Mouse (Mus musculus): ENCODE measurements around the gene Ptprm. TPM values are rescaled to one million over a fixed set of nuclear protein-coding genes. Genes with fewer than 3 reads are reported as not detected.

Ptprm gene
- polyA plus RNA-seq, 1 experiment = 20.1 TPM

DNA sequence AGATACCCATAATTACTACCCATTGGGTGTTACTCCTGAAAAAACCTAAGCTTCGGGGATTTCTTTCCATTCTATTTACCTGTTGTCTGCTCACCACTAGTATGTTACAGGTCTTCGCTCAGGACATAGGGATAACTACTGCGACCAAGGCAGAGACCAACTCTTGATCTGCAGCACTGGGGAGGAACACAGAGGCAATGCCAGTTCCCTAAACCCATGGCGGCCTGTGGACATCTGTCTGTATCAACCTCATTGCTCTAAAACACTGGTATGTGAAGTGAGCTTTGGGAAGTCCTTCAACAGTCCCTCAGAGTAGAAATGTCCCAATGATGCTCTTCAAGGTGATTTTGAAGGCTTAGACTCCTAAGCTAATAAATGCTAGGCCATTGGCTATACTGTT is 221.2 kb downstream of the Ptprm start:
- no peak for TF ChIP-seq POLR2A (IDR thresholded peaks at IDR 0.05; ENCODE audit: borderline replicate concordance, extremely low read depth, insufficient read depth, insufficient read length, poor library complexity, severe bottlenecking)
- no peak for TF ChIP-seq CTCF (IDR thresholded peaks at IDR 0.05; ENCODE audit: borderline replicate concordance, extremely low read depth, insufficient read depth, insufficient read length)
- DNase-seq (ENCODE audit: low read depth) = no peak

DNA sequence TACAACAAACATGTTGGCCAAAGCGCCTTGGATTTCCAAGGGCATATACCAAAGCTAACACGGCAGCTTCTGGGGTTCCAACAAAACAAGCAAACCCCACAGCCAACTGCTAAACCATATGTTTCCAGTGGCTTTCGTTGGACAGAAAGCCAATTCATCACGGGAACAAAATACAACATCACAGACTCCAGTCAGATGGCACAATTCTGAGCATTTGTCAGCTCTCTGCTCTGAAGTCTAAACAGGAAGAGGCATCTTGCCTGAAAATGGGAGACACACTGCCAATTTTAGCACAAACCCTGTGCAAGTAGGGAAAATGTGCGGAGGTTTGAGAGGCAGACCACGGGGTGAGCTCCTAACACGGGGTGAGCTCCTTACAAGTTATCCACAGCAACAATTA is 226.7 kb downstream of the Ptprm start:
- TF ChIP-seq POLR2A (IDR thresholded peaks at IDR 0.05; ENCODE audit: borderline replicate concordance, extremely low read depth, insufficient read depth, insufficient read length, poor library complexity, severe bottlenecking) (no peak), CTCF (IDR thresholded peaks at IDR 0.05; ENCODE audit: borderline replicate concordance, extremely low read depth, insufficient read depth, insufficient read length) (no peak)
- DNase-seq (ENCODE audit: low read depth) = peak; percentile 81

DNA sequence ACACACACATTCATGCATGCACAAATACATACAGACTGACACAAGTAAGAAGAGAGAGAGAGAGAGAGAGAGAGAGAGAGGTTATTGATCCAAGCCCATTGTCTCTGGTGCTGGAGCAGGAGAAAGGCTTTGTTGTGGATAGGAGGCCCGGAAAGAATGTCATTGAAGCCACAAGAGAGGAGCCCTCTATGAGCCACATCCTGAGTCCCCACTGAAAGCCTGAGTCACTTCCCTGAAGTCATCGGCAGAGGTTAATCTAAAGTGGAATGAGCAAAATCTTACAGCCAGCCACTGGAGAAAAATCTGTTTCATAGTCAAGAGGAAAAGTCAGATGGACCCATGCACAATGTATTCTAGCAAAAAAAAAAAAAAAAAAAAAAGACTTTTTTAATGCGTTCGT is 228.7 kb downstream of the Ptprm start:
- no peak for DNase-seq (ENCODE audit: low read depth)
- TF ChIP-seq CTCF (IDR thresholded peaks at IDR 0.05; ENCODE audit: borderline replicate concordance, extremely low read depth, insufficient read depth, insufficient read length) = no peak
- no peak for TF ChIP-seq POLR2A (IDR thresholded peaks at IDR 0.05; ENCODE audit: borderline replicate concordance, extremely low read depth, insufficient read depth, insufficient read length, poor library complexity, severe bottlenecking)

DNA sequence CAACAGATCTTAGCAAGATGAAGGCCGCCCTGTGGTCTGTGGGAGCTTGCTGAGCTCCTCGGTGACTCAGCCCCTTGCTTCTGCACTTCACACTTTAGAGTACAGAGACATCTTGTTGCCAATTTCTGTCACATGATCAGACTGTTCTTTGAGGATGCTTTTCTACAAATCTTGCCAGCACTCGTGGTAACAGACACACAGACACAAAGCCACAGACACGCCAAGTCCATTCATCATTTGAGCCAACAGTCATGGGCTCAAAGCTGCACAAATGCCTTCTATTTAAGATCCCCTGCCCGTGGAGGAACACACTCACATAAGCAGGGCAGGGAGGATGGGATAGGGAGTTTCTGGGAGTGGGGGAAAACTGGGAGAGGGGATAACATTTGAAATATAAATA is 230.0 kb downstream of the Ptprm start:
- TF ChIP-seq CTCF (IDR thresholded peaks at IDR 0.05; ENCODE audit: borderline replicate concordance, extremely low read depth, insufficient read depth, insufficient read length) (no peak), POLR2A (IDR thresholded peaks at IDR 0.05; ENCODE audit: borderline replicate concordance, extremely low read depth, insufficient read depth, insufficient read length, poor library complexity, severe bottlenecking) (no peak)
- peak; percentile 69 for DNase-seq (ENCODE audit: low read depth)

DNA sequence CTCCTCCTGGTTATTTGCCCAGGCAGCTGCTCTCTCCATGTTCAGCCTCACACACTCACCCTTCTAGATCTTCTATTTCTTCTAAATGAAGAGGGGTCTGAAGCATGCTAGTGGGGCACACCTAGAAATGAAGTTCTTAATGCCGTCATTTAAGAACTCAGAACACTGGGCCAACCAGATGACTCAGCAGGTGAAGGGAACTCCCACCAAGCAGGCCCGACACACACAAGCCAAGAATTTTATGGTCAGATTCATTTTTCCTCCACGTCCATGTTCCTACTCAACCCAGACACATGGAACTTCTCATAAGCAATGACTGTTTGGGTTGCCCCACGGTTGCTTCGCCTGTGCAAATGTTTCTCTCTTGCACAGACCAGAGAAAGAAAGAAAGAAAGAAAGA is 230.5 kb downstream of the Ptprm start:
- TF ChIP-seq POLR2A (IDR thresholded peaks at IDR 0.05; ENCODE audit: borderline replicate concordance, extremely low read depth, insufficient read depth, insufficient read length, poor library complexity, severe bottlenecking) (no peak), CTCF (IDR thresholded peaks at IDR 0.05; ENCODE audit: borderline replicate concordance, extremely low read depth, insufficient read depth, insufficient read length) (no peak)
- DNase-seq (ENCODE audit: low read depth) = no peak

DNA sequence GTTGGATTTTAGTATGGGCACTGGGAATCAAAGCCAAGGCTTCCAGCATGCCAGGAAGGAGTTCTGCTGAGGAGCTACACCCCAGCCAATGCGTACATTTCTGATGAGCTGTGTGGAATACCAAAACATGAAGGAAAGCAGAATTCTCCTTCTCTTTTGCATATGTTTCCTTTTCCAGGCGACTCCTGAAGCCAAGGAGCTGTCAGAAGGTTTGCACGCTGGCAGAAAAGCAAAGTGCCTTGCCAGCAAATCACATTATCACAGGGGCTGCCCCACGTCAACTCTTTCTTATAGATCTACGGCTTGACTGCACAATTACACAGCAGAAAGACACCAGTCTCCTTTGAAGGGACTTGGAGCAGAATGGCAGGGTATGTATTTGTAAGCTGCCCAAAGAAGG is 233.4 kb downstream of the Ptprm start:
- DNase-seq (ENCODE audit: low read depth) = peak; percentile 92
- no peak for TF ChIP-seq CTCF (IDR thresholded peaks at IDR 0.05; ENCODE audit: borderline replicate concordance, extremely low read depth, insufficient read depth, insufficient read length)
- TF ChIP-seq POLR2A (IDR thresholded peaks at IDR 0.05; ENCODE audit: borderline replicate concordance, extremely low read depth, insufficient read depth, insufficient read length, poor library complexity, severe bottlenecking) = no peak

DNA sequence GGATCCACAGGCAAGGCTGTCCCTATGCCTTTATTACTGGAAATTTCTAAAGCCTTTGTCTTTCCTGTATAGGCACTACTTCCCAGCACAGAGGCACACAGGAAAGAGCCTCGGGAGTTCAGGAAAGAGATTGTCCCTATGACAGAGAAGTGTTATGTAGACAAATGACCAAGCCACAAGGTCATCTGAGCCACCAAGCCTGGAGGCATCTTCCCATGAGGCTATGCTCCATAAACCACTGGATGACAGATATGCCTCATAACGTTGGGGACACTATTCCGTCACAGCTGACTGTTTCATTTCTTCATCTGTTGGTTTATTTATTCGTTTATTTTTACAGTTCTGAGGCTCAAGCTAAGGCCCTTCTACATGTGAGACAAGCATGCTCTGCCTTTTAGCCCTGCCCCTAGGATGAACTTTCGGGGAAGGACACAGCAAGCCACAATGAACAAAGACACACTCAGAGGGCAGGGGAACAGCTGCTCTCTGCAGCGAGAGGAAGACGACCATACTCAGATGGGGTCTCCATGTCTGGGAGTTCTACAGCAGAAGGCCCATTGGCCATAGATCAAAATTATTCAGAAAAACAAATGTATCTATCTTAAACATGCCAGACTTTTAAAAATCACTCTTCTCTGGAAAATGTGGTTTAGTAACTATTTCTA is 235.4 kb downstream of the Ptprm start:
- no peak for TF ChIP-seq POLR2A (IDR thresholded peaks at IDR 0.05; ENCODE audit: borderline replicate concordance, extremely low read depth, insufficient read depth, insufficient read length, poor library complexity, severe bottlenecking)
- TF ChIP-seq CTCF (IDR thresholded peaks at IDR 0.05; ENCODE audit: borderline replicate concordance, extremely low read depth, insufficient read depth, insufficient read length) = no peak
- no peak for DNase-seq (ENCODE audit: low read depth)

DNA sequence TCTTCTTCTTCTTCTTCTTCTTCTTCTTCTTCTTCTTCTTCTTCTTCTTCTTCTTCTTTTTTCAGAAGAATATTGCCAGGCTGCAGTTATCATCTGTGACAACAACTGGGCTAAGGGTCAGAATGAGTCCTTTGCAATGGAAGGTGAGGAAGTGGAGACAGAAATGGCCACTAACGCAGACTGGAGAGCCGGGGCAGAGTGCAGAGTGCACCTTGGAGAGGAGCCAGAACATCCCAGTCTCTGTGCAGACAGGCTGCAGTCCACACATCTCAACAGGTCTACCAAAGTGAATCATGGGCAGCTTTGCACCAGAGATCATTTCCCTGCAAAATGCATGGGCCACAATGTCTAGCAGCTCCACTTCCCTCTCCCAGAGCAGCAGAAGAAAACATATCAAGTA is 239.4 kb downstream of the Ptprm start:
- TF ChIP-seq CTCF (IDR thresholded peaks at IDR 0.05; ENCODE audit: borderline replicate concordance, extremely low read depth, insufficient read depth, insufficient read length) (no peak), POLR2A (IDR thresholded peaks at IDR 0.05; ENCODE audit: borderline replicate concordance, extremely low read depth, insufficient read depth, insufficient read length, poor library complexity, severe bottlenecking) (no peak)

DNA sequence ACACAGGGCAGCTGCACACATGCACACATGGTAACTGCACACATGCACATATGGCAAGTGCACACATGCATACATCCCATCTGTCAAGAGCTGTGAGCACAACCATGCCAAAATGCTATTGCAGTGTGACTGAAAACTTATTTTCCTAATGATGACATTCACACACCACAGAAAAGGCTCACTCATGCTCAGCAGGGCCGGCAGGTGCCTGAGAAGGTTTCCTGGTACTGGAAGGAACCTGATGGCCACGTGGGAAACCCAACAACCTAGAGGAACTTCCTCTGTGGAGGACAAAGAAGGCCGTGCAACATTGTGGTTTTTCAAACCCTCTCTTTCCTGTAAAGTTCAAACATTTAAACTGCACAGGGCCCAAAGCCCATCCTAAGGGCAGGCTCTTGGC is 241.6 kb downstream of the Ptprm start:
- TF ChIP-seq CTCF (IDR thresholded peaks at IDR 0.05; ENCODE audit: borderline replicate concordance, extremely low read depth, insufficient read depth, insufficient read length) = no peak
- no peak for TF ChIP-seq POLR2A (IDR thresholded peaks at IDR 0.05; ENCODE audit: borderline replicate concordance, extremely low read depth, insufficient read depth, insufficient read length, poor library complexity, severe bottlenecking)
- no peak for DNase-seq (ENCODE audit: low read depth)

More for the DNA sequence above, 239.4 kb downstream of the Ptprm start:
- no peak for DNase-seq (ENCODE audit: low read depth)

DNA sequence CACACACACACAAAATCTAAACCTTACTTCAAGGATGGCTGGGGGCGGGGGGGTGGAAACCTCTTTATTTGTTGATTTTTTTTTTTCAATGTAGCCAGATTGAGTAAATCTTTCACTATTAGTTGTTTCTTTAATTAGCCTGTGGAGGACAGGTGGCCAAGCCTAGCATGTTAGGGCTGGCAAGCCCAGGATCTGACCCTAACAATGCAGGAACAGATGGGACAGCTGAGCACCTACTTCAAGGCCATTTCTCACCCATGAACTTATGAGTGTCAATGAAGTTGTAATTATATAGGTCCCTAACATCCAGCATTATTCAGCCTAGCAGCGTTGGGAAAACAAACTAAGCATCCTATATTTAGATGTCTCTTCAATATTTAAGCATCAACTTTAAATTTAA is 248.1 kb downstream of the Ptprm start:
- peak; percentile 67 for DNase-seq (ENCODE audit: low read depth)
- TF ChIP-seq CTCF (IDR thresholded peaks at IDR 0.05; ENCODE audit: borderline replicate concordance, extremely low read depth, insufficient read depth, insufficient read length) = no peak
- no peak for TF ChIP-seq POLR2A (IDR thresholded peaks at IDR 0.05; ENCODE audit: borderline replicate concordance, extremely low read depth, insufficient read depth, insufficient read length, poor library complexity, severe bottlenecking)

DNA sequence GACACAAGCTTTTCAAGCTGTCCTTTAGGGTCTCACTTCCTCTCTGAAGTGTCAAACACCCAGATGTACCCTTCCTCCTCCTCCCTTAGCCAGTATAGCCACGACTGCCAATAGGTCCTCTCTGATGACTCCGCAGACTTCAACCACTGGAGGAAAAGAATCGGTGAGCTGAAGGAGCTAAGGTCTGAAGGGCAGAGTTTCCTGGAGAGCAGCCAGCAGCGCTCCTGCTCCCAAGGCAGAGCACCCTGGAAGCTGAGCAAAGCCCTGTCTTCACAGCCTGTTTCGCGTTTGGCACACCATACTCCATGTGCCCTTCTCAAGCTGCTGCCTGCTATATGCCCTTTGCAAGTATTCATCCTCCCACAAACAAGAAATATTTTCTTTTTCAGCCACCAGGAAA is 252.2 kb downstream of the Ptprm start:
- no peak for TF ChIP-seq POLR2A (IDR thresholded peaks at IDR 0.05; ENCODE audit: borderline replicate concordance, extremely low read depth, insufficient read depth, insufficient read length, poor library complexity, severe bottlenecking)
- no peak for TF ChIP-seq CTCF (IDR thresholded peaks at IDR 0.05; ENCODE audit: borderline replicate concordance, extremely low read depth, insufficient read depth, insufficient read length)
- DNase-seq (ENCODE audit: low read depth) = no peak

DNA sequence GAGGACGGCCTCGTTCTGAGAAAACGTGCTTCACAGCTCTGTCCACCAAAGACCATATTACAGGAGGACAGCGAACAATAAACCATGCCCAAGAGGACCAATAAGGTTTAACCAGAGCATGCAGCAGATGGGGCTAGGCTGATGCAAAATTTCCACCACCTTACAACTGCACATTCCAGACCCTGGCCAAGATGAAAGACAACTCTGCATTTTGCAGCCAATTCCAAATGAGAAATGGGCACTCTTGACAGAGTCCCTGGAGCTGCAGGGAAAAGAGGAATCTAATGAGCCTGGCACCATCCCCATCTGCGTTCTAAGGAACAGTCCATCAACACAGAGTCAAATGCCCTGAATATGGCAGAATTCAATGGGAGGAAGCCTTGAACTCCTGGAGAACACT is 263.3 kb downstream of the Ptprm start:
- peak; percentile 72 for DNase-seq (ENCODE audit: low read depth)
- no peak for TF ChIP-seq CTCF (IDR thresholded peaks at IDR 0.05; ENCODE audit: borderline replicate concordance, extremely low read depth, insufficient read depth, insufficient read length)
- no peak for TF ChIP-seq POLR2A (IDR thresholded peaks at IDR 0.05; ENCODE audit: borderline replicate concordance, extremely low read depth, insufficient read depth, insufficient read length, poor library complexity, severe bottlenecking)

Measured in brain, embryonic 14.5 days (tissue).